Mouse (Mus musculus) liver, embryonic 11.5 days (tissue): ENCODE data around the gene Vsx2. TPM values are rescaled to one million over a fixed set of nuclear protein-coding genes. Genes with fewer than 3 reads are reported as not detected.
"Not testable (repeated sequence)": the region's sequence is repeated elsewhere in the genome, so short reads cannot be mapped to it uniquely, and the experiment has no call there.

Source experiments
- ATAC-seq: fragments of 200-750 bp; cut with Nextera tagmentation; replicated peaks from 2 replicates; pipeline ENCODE4 v1.8.0; 2017; ENCODE audit warnings: moderate number of reproducible peaks, mild to moderate bottlenecking, moderate TSS enrichment, moderate library complexity; ENCODE audit not compliant: low FRiP score
- DNase-seq: peaks from one replicate; pipeline ENCODE4 v3.0.0-alpha.2; 2017; ENCODE audit warnings: low spot score
- H3K27ac ChIP-seq: fragments of 300-500 bp; sonication (generic); 2 replicates; pipeline ENCODE4 v1.5.1; 2014; ENCODE audit warnings: mild to moderate bottlenecking, low read depth, low read length, control low read depth
- H3K27me3 ChIP-seq: fragments of 300-500 bp; sonication (generic); replicated peaks from 2 replicates; pipeline ENCODE4 v1.6.1; 2014; ENCODE audit warnings: low read length, mixed read lengths; ENCODE audit not compliant: control insufficient read depth, insufficient read depth
- H3K36me3 ChIP-seq: fragments of 300-500 bp; sonication (generic); 2 replicates; pipeline ENCODE4 v1.6.1; 2014; ENCODE audit warnings: mild to moderate bottlenecking, low read length, moderate library complexity, mixed read lengths; ENCODE audit not compliant: control insufficient read depth, insufficient read depth
- H3K4me1 ChIP-seq: fragments of 300-500 bp; sonication (generic); replicated peaks from 2 replicates; pipeline ENCODE4 v1.6.1; 2014; ENCODE audit warnings: low read length, mixed read lengths; ENCODE audit not compliant: control insufficient read depth, insufficient read depth
- H3K4me2 ChIP-seq: fragments of 300-500 bp; sonication (generic); 2 replicates; pipeline ENCODE4 v1.6.1; 2014; ENCODE audit warnings: mild to moderate bottlenecking, control low read depth, moderate library complexity
- H3K4me3 ChIP-seq: fragments of 300-500 bp; sonication (generic); 2 replicates; pipeline ENCODE4 v1.5.1; 2014; ENCODE audit warnings: low read depth, low read length, control low read depth
- H3K9ac ChIP-seq: fragments of 300-500 bp; sonication (generic); 2 replicates; pipeline ENCODE4 v1.6.1; 2014; ENCODE audit warnings: low read depth, low read length, control low read depth
- H3K9me3 ChIP-seq: fragments of 300-500 bp; sonication (generic); 2 replicates; pipeline ENCODE4 v1.6.1; 2016; ENCODE audit warnings: low read length, inconsistent platforms, mixed read lengths; ENCODE audit not compliant: control insufficient read depth
- WGBS: fragments of 180-500 bp; shearing (Covaris S2); extraction: QIAGEN DNeasy Blood & Tissue Kit; methylation state at CpG from one replicate; pipeline ENCODE4 v1.1.7; 2014; 5-methylcytosine and 5-hydroxymethylcytosine counted together
- polyA plus RNA-seq: library from polyadenylated mRNA; unstranded; fragments of >200 nt; fragmentation: Nextera tagmentation; extraction: Ambion mirVana; gene quantifications from 2 replicates; pipeline ENCODE4 v1.2.1, GENCODE M21; 2014

Gene Vsx2
- polyA plus RNA-seq, 1 experiment from 2014 or later = not detected

DNA sequence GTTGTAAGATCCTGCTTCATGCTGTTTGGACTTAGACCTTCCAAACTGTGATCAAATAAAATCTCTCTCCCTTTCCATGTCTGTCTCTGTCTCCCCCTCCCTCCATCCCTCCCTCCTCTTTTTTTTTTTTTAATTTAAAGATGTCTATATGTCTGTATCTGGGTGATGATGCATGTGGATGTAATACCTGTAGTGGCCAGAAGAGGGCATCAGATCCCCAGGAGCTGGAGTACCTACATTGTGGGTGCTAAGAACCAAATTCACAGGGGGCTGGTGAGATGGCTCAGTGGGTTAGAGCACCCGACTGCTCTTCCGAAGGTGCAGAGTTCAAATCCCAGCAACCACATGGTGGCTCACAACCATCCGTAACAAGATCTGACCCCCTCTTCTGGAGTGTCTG is 30.0 kb upstream of the Vsx2 start:
- WGBS = 92% methylated on average over 3 of the region's 3 CpGs
- H3K4me1 ChIP-seq, H3K4me3 ChIP-seq, H3K27me3 ChIP-seq, H3K9me3 ChIP-seq, H3K9ac ChIP-seq, H3K27ac ChIP-seq, H3K36me3 ChIP-seq, ATAC-seq, DNase-seq, H3K4me2 ChIP-seq: not testable (repeated sequence)

DNA sequence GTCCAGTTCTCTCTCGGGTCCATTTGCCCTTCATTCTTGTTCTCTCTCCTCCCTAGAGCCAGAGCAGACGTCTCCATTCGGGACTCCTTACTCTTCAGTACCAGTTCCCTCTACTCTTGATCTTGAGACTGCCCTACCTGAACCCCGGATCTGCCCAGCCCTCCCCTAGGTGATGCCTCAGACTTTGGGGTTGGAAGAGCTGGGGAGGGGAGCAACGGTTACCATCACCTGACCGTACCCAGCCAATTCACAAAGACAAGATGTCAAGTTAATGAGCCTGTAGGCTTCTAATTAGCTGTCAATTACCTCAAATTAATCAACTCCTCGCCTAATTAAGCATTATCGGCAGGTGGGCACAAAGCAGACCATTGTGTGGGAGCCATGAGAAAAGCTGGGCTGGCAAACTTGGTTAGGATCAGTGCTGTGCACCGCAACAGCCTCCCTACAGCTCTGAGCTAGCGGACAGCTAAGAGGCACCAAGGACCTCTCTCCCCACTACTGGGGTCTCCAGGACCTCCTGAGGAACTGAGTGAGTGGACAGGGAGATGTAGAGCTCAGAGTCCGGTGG is 28.1 kb upstream of the Vsx2 start:
- Histone ChIP-seq H3K36me3 (no peaks in the 10 kb centered on the region), H3K27me3 (no peaks in the 10 kb centered on the region), H3K9me3 (no peaks in the 10 kb centered on the region), H3K27ac (no peak overlapping the region), H3K4me1 (no peaks in the 10 kb centered on the region), H3K4me2 (no peak overlapping the region), H3K4me3 (no peak overlapping the region), H3K9ac (no peak overlapping the region)
- WGBS = 82% methylated on average over 11 of the region's 11 CpGs
- ATAC-seq (no peak), DNase-seq (no peak)

DNA sequence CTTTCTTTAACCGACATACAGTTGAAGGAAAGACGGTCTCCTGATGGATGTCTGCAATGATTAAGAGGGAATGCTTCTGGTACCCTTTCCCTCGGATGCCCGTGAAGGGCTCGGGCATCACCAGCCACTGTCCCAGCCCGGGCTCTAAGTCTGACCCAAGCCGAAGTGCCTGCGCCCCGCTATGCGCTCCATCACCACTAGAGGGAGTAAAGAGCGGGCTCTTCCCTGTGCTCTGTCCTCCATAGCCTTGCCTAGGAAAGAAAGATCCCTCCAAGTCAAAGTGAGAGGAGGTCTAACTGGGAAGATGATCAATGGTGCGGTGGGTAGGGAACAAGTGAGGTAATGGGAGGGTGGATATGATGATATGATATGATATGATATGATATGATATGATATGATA is 23.5 kb upstream of the Vsx2 start:
- 5% methylated on average over 12 of the region's 12 CpGs for WGBS
- Histone ChIP-seq H3K4me1 (no peaks in the 10 kb centered on the region), H3K27ac (no peak overlapping the region), H3K4me2 (no peak overlapping the region), H3K27me3 (no peaks in the 10 kb centered on the region), H3K4me3 (no peak overlapping the region), H3K9ac (no peak overlapping the region), H3K9me3 (no peaks in the 10 kb centered on the region), H3K36me3 (no peaks in the 10 kb centered on the region)
- DNase-seq (peak; percentile 54), ATAC-seq (peak; percentile 66)

GRCm38 (mm10) chr12:84546577-84547085 is 22.9 kb upstream of the Vsx2 start:
- no peaks in the 10 kb centered on the region for H3K4me1 ChIP-seq
- H3K9ac ChIP-seq = no peak overlapping the region
- no peak for ATAC-seq
- no peaks in the 10 kb centered on the region for H3K9me3 ChIP-seq
- no peak overlapping the region for H3K4me2 ChIP-seq
- no peaks in the 10 kb centered on the region for H3K27me3 ChIP-seq
- no peak overlapping the region for H3K27ac ChIP-seq
- H3K36me3 ChIP-seq = no peaks in the 10 kb centered on the region
- no peak for DNase-seq
- WGBS = 69% methylated on average over 2 of the region's 2 CpGs
- H3K4me3 ChIP-seq = no peak overlapping the region

DNA sequence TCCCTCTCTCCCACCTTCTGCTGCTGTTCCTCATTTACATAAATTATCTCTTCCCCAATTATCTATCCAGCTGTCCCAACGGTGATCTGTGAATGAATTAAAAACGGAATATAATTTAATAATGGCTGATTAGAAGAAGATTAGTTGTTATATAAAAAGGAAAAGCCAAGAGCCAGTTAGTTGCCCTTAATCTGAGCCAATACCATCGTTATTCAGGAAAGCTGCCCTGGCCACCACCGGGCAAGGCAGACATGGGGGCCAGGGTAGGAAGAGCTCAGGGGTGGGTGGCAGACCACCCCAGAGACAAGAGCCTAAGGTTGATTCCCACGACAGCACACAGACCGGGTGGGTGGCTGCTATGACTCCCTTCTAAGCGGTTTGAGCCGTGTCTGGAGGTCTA is 21.3 kb upstream of the Vsx2 start:
- Histone ChIP-seq H3K4me3 (no peak overlapping the region), H3K9me3 (no peaks in the 10 kb centered on the region), H3K36me3 (no peaks in the 10 kb centered on the region), H3K9ac (no peak overlapping the region), H3K27ac (no peak overlapping the region), H3K4me1 (no peaks in the 10 kb centered on the region), H3K27me3 (no peaks in the 10 kb centered on the region), H3K4me2 (no peak overlapping the region)
- ATAC-seq (no peak), DNase-seq (no peak)
- 58% methylated on average over 8 of the region's 8 CpGs for WGBS

GRCm38 (mm10) chr12:84555218-84555617 is 14.3 kb upstream of the Vsx2 start:
- Histone ChIP-seq H3K4me3 (no peak overlapping the region), H3K4me2 (no peak overlapping the region), H3K36me3 (no peaks in the 10 kb centered on the region), H3K27ac (no peak overlapping the region), H3K9ac (no peak overlapping the region), H3K4me1 (no peaks in the 10 kb centered on the region), H3K27me3 (no peaks in the 10 kb centered on the region), H3K9me3 (no peaks in the 10 kb centered on the region; the same call in 1 of the 2 replicates)
- WGBS = 61% methylated on average over 8 of the region's 8 CpGs
- ATAC-seq (no peak), DNase-seq (no peak)

GRCm38 (mm10) chr12:84562558-84562957 is 7.0 kb upstream of the Vsx2 start:
- H3K4me1 ChIP-seq = no peaks in the 10 kb centered on the region
- no peak overlapping the region for H3K4me2 ChIP-seq
- 44% methylated on average over 4 of the region's 4 CpGs for WGBS
- H3K9me3 ChIP-seq = no peaks in the 10 kb centered on the region; the same call in 1 of the 2 replicates
- no peak overlapping the region for H3K27ac ChIP-seq
- ATAC-seq (no peak), DNase-seq (no peak)
- no peak overlapping the region for H3K9ac ChIP-seq
- no peak overlapping the region for H3K4me3 ChIP-seq
- H3K36me3 ChIP-seq = no peaks in the 10 kb centered on the region
- H3K27me3 ChIP-seq = peaks cover 4% of the 10 kb centered on the region

- Histone ChIP-seq H3K27me3 (peaks cover 54% of the 10 kb centered on the region), H3K27ac (no peak overlapping the region), H3K4me2 (no peak overlapping the region), H3K36me3 (no peaks in the 10 kb centered on the region), H3K4me1 (0 out of 2 replicates have a peak, but pooled peaks cover 3% of the 10 kb centered on the region), H3K9me3 (no peaks in the 10 kb centered on the region), H3K9ac (no peak overlapping the region), H3K4me3 (no peak overlapping the region)
- 68% methylated on average over 6 of the region's 6 CpGs for WGBS
- DNase-seq = no peak
- no peak for ATAC-seq
Observed at GRCm38 (mm10) chr12:84567576-84567975, 2.0 kb upstream of the Vsx2 start.

- no peak overlapping the region for H3K4me3 ChIP-seq
- 0 out of 2 replicates have a peak, but pooled peaks cover 3% of the 10 kb centered on the region for H3K4me1 ChIP-seq
- ATAC-seq (no peak), DNase-seq (no peak)
- H3K9ac ChIP-seq = no peak overlapping the region
- 2% methylated on average over 40 of the region's 40 CpGs for WGBS
- H3K27me3 ChIP-seq = peaks cover 78% of the 10 kb centered on the region
- no peak overlapping the region for H3K27ac ChIP-seq
- H3K4me2 ChIP-seq = no peak overlapping the region
- H3K9me3 ChIP-seq = no peaks in the 10 kb centered on the region
- no peaks in the 10 kb centered on the region for H3K36me3 ChIP-seq
Observed at GRCm38 (mm10) chr12:84569976-84570693, 573 bp downstream of the Vsx2 start.
